Mouse (Mus musculus): Measurements from ENCODE around the gene Tbcel. TPM values are rescaled to one million over a fixed set of nuclear protein-coding genes. Genes with fewer than 3 reads are reported as not detected.

The Tbcel gene
- polyA plus RNA-seq (2015; fragmentation: Nextera tagmentation; extraction: Ambion mirVana): 3.9 and 4.4 TPM in 2 replicates

DNA sequence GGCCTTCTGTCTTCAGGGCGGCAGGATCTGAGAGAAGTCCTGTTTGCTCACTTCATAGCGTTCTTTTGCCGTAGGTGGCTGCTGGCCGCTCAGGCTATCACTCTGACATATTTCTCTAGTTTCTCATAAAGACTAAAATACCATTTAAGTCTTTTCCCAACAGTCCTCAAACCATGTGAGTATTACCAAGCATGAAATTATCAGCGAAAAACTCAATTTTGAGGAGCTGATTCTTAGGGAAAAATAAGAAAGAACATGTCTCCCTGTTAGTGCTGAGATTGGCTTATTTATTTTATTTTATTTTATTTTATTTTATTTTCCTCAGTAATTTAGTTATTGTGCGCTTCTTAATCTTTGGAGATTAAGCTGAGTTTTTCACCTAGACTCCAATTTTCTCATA lies at the start of gene Tbcel:
Tbcel (minus strand) TSS at position 101 of the 400 bp plus-strand sequence.
- no peaks in the 10 kb centered on the region for H3K27me3 ChIP-seq (ENCODE audit: control insufficient read depth, insufficient read depth, low read depth, low read length)
- no peak within 1 kb of the TSS for H3K27ac ChIP-seq (ENCODE audit: low read length)
- no peaks in the 10 kb centered on the region for H3K4me1 ChIP-seq (ENCODE audit: control insufficient read depth, insufficient read depth, low read length)
- WGBS: 90% methylated on average over 6 of the region's 6 CpGs
- no peak within 1 kb of the TSS for H3K4me3 ChIP-seq (ENCODE audit: low read depth, low read length)
- ATAC-seq: no peak
- no peak within 1 kb of the TSS for H3K9ac ChIP-seq (ENCODE audit: low read depth, low read length)
- H3K9me3 ChIP-seq (replicated peaks; ENCODE audit: control insufficient read depth, low read length, poor library complexity, severe bottlenecking): no peaks in the 10 kb centered on the region
- no peaks in the 10 kb centered on the region for H3K36me3 ChIP-seq (ENCODE audit: control insufficient read depth, insufficient read depth, low read length)
- no peak within 1 kb of the TSS for H3K4me2 ChIP-seq (ENCODE audit: low read length)

DNA sequence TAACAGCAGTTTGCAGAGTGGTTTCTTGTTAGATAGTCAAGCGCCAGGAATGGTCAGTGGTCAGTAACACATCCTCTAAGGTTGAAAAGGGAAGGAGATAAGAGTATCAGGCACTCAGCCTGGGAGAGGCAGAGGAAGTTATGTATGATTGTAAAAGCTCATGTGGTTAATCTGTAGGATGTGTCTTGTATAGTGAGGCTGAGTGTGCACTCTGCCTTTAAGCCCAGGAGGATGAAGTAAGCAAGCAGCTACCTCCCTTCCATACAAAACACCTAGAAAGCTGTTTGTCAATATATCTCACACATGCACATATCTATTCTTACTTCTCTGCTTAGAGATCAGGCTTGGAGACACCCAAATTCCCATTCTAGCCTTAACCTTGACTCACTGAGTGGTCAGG lies 47.6 kb upstream of the Tbcel start:
- Histone ChIP-seq H3K4me2 (ENCODE audit: low read length) (no peak overlapping the region), H3K27ac (ENCODE audit: low read length) (no peak overlapping the region), H3K4me3 (ENCODE audit: low read depth, low read length) (no peak overlapping the region), H3K4me1 (ENCODE audit: control insufficient read depth, insufficient read depth, low read length) (no peaks in the 10 kb centered on the region), H3K9me3 (replicated peaks; ENCODE audit: control insufficient read depth, low read length, poor library complexity, severe bottlenecking) (no peaks in the 10 kb centered on the region), H3K27me3 (ENCODE audit: control insufficient read depth, insufficient read depth, low read depth, low read length) (no peaks in the 10 kb centered on the region), H3K36me3 (ENCODE audit: control insufficient read depth, insufficient read depth, low read length) (no peaks in the 10 kb centered on the region), H3K9ac (ENCODE audit: low read depth, low read length) (no peak overlapping the region)
- 90% methylated on average over 1 of the region's 1 CpGs for WGBS
- ATAC-seq: no peak

DNA sequence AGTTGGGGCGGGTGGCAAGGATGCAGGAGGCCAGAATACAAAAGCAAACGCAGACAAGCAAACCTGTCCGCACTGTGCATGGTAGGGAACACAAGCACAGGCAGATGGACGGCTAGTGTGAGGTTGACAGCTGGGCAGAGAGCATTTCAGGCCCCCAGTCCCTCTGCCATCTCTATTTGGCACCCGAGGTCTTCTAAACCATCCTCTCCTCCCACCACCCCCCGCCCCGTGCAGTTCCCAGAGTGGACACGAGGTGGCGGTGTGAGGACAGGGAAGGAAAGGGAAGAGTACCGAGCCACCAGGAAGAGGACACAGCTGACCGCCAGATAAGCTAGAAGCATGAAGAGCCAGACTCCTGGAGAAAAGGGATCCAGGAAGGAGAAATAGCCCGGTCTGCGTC lies 42.5 kb upstream of the Tbcel start:
- Histone ChIP-seq H3K9ac (ENCODE audit: low read depth, low read length) (no peak overlapping the region), H3K4me3 (ENCODE audit: low read depth, low read length) (no peak overlapping the region), H3K4me1 (ENCODE audit: control insufficient read depth, insufficient read depth, low read length) (no peaks in the 10 kb centered on the region; the same call in 1 of the 2 replicates), H3K4me2 (ENCODE audit: low read length) (no peak overlapping the region), H3K27ac (ENCODE audit: low read length) (no peak overlapping the region), H3K9me3 (replicated peaks; ENCODE audit: control insufficient read depth, low read length, poor library complexity, severe bottlenecking) (no peaks in the 10 kb centered on the region), H3K36me3 (ENCODE audit: control insufficient read depth, insufficient read depth, low read length) (no peaks in the 10 kb centered on the region), H3K27me3 (ENCODE audit: control insufficient read depth, insufficient read depth, low read depth, low read length) (no peaks in the 10 kb centered on the region; the same call in 1 of the 2 replicates)
- WGBS: 16% methylated on average over 13 of the region's 13 CpGs
- ATAC-seq: peak; percentile 79; the same call in 1 of the 2 replicates

DNA sequence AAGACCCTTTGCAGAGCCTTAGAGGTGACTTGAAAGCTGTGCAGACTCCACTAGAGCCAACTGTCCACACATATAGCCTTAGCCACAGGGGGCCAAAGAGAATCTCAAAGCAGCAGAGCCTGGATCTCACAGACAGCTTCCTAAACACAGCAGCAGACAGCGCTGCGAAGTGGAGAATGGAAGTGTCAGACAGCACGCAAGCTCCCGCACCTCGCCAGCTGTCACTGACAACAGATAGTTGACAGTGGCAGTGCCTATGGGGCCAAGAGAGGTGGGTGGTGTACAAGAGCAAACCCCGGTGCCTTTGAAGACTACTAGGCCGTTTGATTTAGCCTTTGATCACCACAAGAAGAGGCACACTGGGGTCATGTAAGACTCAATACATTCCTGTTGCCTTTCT lies 41.4 kb upstream of the Tbcel start:
- no peaks in the 10 kb centered on the region; the same call in 1 of the 2 replicates for H3K4me1 ChIP-seq (ENCODE audit: control insufficient read depth, insufficient read depth, low read length)
- 55% methylated on average over 7 of the region's 7 CpGs for WGBS
- no peak overlapping the region for H3K4me3 ChIP-seq (ENCODE audit: low read depth, low read length)
- no peak overlapping the region for H3K4me2 ChIP-seq (ENCODE audit: low read length)
- no peak for ATAC-seq
- H3K36me3 ChIP-seq (ENCODE audit: control insufficient read depth, insufficient read depth, low read length): no peaks in the 10 kb centered on the region
- no peak overlapping the region for H3K9ac ChIP-seq (ENCODE audit: low read depth, low read length)
- H3K9me3 ChIP-seq (replicated peaks; ENCODE audit: control insufficient read depth, low read length, poor library complexity, severe bottlenecking): no peaks in the 10 kb centered on the region
- H3K27me3 ChIP-seq (ENCODE audit: control insufficient read depth, insufficient read depth, low read depth, low read length): no peaks in the 10 kb centered on the region; the same call in 1 of the 2 replicates
- H3K27ac ChIP-seq (ENCODE audit: low read length): no peak overlapping the region

DNA sequence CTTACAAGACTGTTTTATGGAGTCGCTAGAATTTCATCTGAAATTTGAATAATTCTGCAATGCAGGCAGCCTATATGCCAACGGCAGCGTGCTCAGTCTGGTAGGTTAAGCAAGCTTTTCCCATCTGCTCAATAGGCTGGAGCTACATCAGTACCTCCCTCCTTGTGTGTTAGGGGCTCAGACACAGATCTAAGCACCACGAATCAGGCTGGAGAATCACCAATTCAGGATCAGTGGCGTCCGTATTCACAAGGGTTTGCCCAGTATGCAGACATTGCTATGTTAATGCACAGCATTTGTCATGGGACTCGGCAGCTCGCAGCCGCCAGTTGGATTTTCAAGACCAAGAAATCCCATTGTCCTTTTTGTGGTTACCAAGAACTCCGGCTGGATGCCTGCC lies 36.9 kb upstream of the Tbcel start:
- no peaks in the 10 kb centered on the region for H3K36me3 ChIP-seq (ENCODE audit: control insufficient read depth, insufficient read depth, low read length)
- no peak overlapping the region for H3K9ac ChIP-seq (ENCODE audit: low read depth, low read length)
- H3K9me3 ChIP-seq (replicated peaks; ENCODE audit: control insufficient read depth, low read length, poor library complexity, severe bottlenecking): no peaks in the 10 kb centered on the region
- peak; percentile 52; the same call in 1 of the 2 replicates for ATAC-seq
- H3K4me1 ChIP-seq (ENCODE audit: control insufficient read depth, insufficient read depth, low read length): no peaks in the 10 kb centered on the region; the same call in 1 of the 2 replicates
- H3K4me3 ChIP-seq (ENCODE audit: low read depth, low read length): no peak overlapping the region
- peak overlapping the region; percentile 35 for H3K27ac ChIP-seq (ENCODE audit: low read length)
- WGBS: 43% methylated on average over 10 of the region's 10 CpGs
- no peak overlapping the region for H3K4me2 ChIP-seq (ENCODE audit: low read length)
- no peaks in the 10 kb centered on the region; the same call in 1 of the 2 replicates for H3K27me3 ChIP-seq (ENCODE audit: control insufficient read depth, insufficient read depth, low read depth, low read length)

DNA sequence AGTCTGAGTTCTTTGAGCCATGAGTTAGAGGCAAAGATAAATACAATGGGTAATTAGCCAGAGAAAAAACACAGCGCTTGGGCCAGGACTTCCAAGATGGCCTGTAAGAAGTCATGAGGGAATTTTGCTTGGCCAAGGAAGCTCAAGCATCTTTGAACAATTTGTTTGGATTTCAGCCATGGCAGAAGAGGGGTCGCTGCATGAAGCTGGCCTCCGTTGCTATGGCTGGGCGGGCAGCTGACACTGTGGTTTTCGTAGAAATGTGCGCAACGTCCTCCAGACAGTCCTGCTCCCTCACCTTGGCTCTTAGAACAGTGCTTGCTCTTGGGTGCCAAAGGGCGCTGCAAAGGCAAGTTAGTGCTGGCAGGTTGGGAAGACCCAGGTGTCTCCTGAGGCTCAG lies 25.9 kb upstream of the Tbcel start:
- 72% methylated on average over 8 of the region's 8 CpGs for WGBS
- no peak overlapping the region for H3K27ac ChIP-seq (ENCODE audit: low read length)
- no peaks in the 10 kb centered on the region for H3K9me3 ChIP-seq (replicated peaks; ENCODE audit: control insufficient read depth, low read length, poor library complexity, severe bottlenecking)
- H3K4me2 ChIP-seq (ENCODE audit: low read length): no peak overlapping the region
- H3K4me1 ChIP-seq (ENCODE audit: control insufficient read depth, insufficient read depth, low read length): peaks cover 16% of the 10 kb centered on the region
- no peaks in the 10 kb centered on the region for H3K36me3 ChIP-seq (ENCODE audit: control insufficient read depth, insufficient read depth, low read length)
- no peak for ATAC-seq
- no peaks in the 10 kb centered on the region; the same call in 1 of the 2 replicates for H3K27me3 ChIP-seq (ENCODE audit: control insufficient read depth, insufficient read depth, low read depth, low read length)
- no peak overlapping the region for H3K9ac ChIP-seq (ENCODE audit: low read depth, low read length)
- no peak overlapping the region for H3K4me3 ChIP-seq (ENCODE audit: low read depth, low read length)

DNA sequence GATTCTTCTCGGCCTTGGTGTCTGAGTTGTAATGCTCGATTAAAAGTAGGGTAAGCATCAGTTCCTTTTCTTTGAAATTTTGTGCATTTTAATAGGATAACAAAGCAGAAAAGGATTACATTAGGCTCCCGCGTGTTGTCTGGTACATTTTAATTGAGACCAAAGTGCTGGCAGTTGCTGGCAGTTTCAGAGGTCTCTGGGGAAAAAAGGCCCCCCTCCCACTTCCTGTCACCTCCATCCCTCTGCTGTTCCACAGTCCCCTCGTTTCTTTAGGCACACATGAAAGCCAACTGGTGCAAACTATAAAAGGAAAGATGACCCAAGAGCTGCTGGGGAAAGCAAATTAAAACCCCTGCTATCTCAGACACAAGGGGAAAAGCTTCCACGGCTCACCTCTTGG lies 25.4 kb upstream of the Tbcel start:
- Histone ChIP-seq H3K27ac (ENCODE audit: low read length) (no peak overlapping the region), H3K36me3 (ENCODE audit: control insufficient read depth, insufficient read depth, low read length) (no peaks in the 10 kb centered on the region), H3K4me2 (ENCODE audit: low read length) (no peak overlapping the region), H3K4me1 (ENCODE audit: control insufficient read depth, insufficient read depth, low read length) (peaks cover 16% of the 10 kb centered on the region), H3K9ac (ENCODE audit: low read depth, low read length) (no peak overlapping the region), H3K9me3 (replicated peaks; ENCODE audit: control insufficient read depth, low read length, poor library complexity, severe bottlenecking) (no peaks in the 10 kb centered on the region), H3K4me3 (ENCODE audit: low read depth, low read length) (no peak overlapping the region), H3K27me3 (ENCODE audit: control insufficient read depth, insufficient read depth, low read depth, low read length) (no peaks in the 10 kb centered on the region; the same call in 1 of the 2 replicates)
- ATAC-seq: no peak
- WGBS: 4% methylated on average over 6 of the region's 6 CpGs

DNA sequence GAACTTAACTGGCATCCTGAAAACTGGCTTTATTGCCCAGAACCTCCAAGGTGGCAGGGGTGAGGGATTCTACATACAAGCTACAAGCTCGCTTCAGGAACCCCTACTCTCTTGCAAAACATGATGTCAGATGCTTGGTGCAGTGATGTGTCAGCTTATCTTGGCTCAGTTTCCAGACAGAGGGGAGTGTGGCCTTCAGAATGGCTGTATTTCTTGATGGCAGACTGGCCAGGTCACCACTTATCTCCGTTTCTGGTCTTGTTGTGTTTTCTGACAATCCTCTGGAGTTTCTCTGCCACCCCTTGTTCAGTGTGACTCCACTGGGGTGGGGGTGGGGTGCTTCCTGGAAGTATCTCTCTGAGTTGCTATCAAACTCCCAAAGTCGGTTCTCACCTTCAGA lies 24.3 kb upstream of the Tbcel start:
- Histone ChIP-seq H3K27ac (ENCODE audit: low read length) (no peak overlapping the region), H3K4me2 (ENCODE audit: low read length) (no peak overlapping the region), H3K4me3 (ENCODE audit: low read depth, low read length) (no peak overlapping the region), H3K4me1 (ENCODE audit: control insufficient read depth, insufficient read depth, low read length) (peaks cover 16% of the 10 kb centered on the region), H3K9ac (ENCODE audit: low read depth, low read length) (no peak overlapping the region), H3K27me3 (ENCODE audit: control insufficient read depth, insufficient read depth, low read depth, low read length) (no peaks in the 10 kb centered on the region; the same call in 1 of the 2 replicates), H3K36me3 (ENCODE audit: control insufficient read depth, insufficient read depth, low read length) (no peaks in the 10 kb centered on the region), H3K9me3 (replicated peaks; ENCODE audit: control insufficient read depth, low read length, poor library complexity, severe bottlenecking) (no peaks in the 10 kb centered on the region)
- ATAC-seq: no peak
- 53% methylated on average over 3 of the region's 3 CpGs for WGBS

DNA sequence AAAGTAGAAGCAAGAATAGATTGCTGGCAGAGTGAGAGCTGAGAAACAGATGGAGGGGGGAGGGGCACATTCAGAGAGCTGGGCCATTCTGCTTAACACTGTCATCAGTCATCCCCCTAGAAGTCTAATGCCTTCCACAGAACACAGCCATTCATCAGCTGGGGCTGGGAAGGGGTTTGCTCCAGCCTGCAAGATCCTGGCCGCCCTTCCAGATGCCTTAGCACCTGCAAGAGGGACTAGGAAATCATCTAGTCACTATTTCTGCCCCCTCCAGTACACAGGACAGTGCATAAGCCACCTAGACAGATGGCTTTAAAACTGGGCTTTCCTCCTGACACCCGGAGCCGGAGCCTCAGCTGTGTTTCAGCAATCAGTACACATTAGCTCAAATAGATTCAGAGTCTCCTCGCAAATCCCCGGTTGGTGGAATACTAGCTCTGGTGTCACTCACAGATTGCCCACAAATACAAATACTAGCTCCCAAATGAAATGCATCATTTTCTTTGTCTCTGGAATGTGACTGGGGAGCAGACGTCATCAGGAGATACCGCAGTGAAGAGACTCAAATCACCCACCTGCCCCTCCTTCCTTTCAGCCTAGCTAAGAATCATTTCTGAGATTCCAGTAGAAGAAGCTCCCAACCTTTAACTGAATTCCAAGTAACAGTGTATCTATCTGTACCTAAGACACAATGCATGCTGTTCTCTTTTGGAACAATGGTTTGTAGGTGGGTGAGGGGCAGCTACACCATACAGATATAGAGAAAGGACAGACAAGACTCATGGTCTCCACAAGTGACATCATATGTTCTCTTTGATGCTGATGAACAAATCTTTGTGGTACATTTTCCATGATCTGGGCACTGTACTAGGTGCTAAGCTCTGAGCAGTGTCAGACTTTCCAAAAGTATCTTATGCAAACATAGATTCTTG lies 22.9 kb upstream of the Tbcel start:
- Histone ChIP-seq H3K4me2 (ENCODE audit: low read length) (no peak overlapping the region), H3K27me3 (ENCODE audit: control insufficient read depth, insufficient read depth, low read depth, low read length) (no peaks in the 10 kb centered on the region; the same call in 1 of the 2 replicates), H3K9me3 (replicated peaks; ENCODE audit: control insufficient read depth, low read length, poor library complexity, severe bottlenecking) (no peaks in the 10 kb centered on the region), H3K27ac (ENCODE audit: low read length) (peak overlapping the region; percentile 14; the same call in 1 of the 2 replicates), H3K4me3 (ENCODE audit: low read depth, low read length) (no peak overlapping the region), H3K9ac (ENCODE audit: low read depth, low read length) (no peak overlapping the region), H3K4me1 (ENCODE audit: control insufficient read depth, insufficient read depth, low read length) (peaks cover 16% of the 10 kb centered on the region), H3K36me3 (ENCODE audit: control insufficient read depth, insufficient read depth, low read length) (no peaks in the 10 kb centered on the region)
- 50% methylated on average over 7 of the region's 7 CpGs for WGBS
- ATAC-seq: peak; percentile 60

Data from midbrain, embryonic 16.5 days (tissue).